ENCODE assay signal across 10 mouse cellular contexts in genomic region chr5:123436780-123437175, GRCm38 (mm10). TPM values are rescaled to one million over a fixed set of nuclear protein-coding genes. Genes with fewer than 3 reads are reported as not detected.
DNase-seq lines count a peak whose midpoint lies in the region; ATAC-seq and TF ChIP-seq lines count a peak whose summit lies in the region.
"Had no signal": no experiment of that assay in that cellular context is flagged by ENCODE, and none has a peak within 500 bp of the region (broad histone marks: within the 10 kb centered on the region; RNA-seq: fewer than 3 reads in every experiment).

No protein-coding gene starts in this region.

- no peak overlapping the region for H3K9ac ChIP-seq in hindbrain, embryonic 14.5 days
- no peak overlapping the region for H3K9ac ChIP-seq in hindbrain, embryonic 16.5 days (ENCODE audit: low read depth, low read length)
- H3K9ac ChIP-seq: limb, embryonic 13.5 days; stomach, embryonic 15.5 days had no signal

- TF ChIP-seq CTCF in G1E (IDR thresholded peaks at IDR 0.05; ENCODE audit: low read depth, low read length) = peak; percentile 2; the same call in 1 of the 2 replicates

- H3K27ac ChIP-seq in hindbrain, embryonic 14.5 days = no peak overlapping the region
- no peak overlapping the region for H3K27ac ChIP-seq in hindbrain, embryonic 16.5 days (ENCODE audit: low read depth, low read length)
- H3K27ac ChIP-seq: limb, embryonic 13.5 days; stomach, embryonic 15.5 days had no signal

- peaks cover 13% of the 10 kb centered on the region for H3K4me1 ChIP-seq in hindbrain, embryonic 14.5 days (replicated peaks; ENCODE audit: control insufficient read depth, insufficient read depth, low read length)
- peaks cover 14% of the 10 kb centered on the region for H3K4me1 ChIP-seq in hindbrain, embryonic 16.5 days (ENCODE audit: control insufficient read depth, insufficient read depth, low read depth, low read length)
- H3K4me1 ChIP-seq in G1E (ENCODE audit: insufficient read depth, low read depth, low read length) = peaks cover 9% of the 10 kb centered on the region

- no peak for ATAC-seq in hindbrain, embryonic 14.5 days (ENCODE audit: low FRiP score)
- no peak for ATAC-seq in hindbrain, embryonic 16.5 days
- no peak for ATAC-seq in G1E (ENCODE audit: extremely low read depth, insufficient number of reproducible peaks, low FRiP score, poor library complexity, severe bottlenecking)

- H3K27me3 ChIP-seq in hindbrain, embryonic 14.5 days (ENCODE audit: control insufficient read depth, insufficient read depth, low read length) = no peaks in the 10 kb centered on the region
- H3K27me3 ChIP-seq in hindbrain, embryonic 16.5 days (replicated peaks; ENCODE audit: control insufficient read depth, insufficient read depth, low read length) = no peaks in the 10 kb centered on the region
- H3K27me3 ChIP-seq in G1E (ENCODE audit: insufficient read depth, low read length) = no peaks in the 10 kb centered on the region
- H3K27me3 ChIP-seq: limb, embryonic 13.5 days; stomach, embryonic 15.5 days had no signal

- no peak overlapping the region for H3K4me3 ChIP-seq in hindbrain, embryonic 14.5 days (replicated peaks; ENCODE audit: low read length)
- H3K4me3 ChIP-seq in hindbrain, embryonic 16.5 days (ENCODE audit: low read length) = no peak overlapping the region
- H3K4me3 ChIP-seq in G1E (ENCODE audit: low read depth, low read length) = no peak overlapping the region
- H3K4me3 ChIP-seq: limb, embryonic 13.5 days; stomach, embryonic 15.5 days had no signal

- 30% methylated on average over 4 of the region's 4 CpGs for WGBS in hindbrain, embryonic 14.5 days
- 28% methylated on average over 4 of the region's 4 CpGs for WGBS in hindbrain, embryonic 16.5 days

- no peak overlapping the region for H3K4me2 ChIP-seq in hindbrain, embryonic 14.5 days (replicated peaks)
- no peak overlapping the region for H3K4me2 ChIP-seq in hindbrain, embryonic 16.5 days (ENCODE audit: low read length)
- H3K4me2 ChIP-seq: limb, embryonic 13.5 days; stomach, embryonic 15.5 days had no signal

- intact Hi-C loops in heart, postnatal 36 days (cut with DNase I) = loop anchor here (1.0 to 5.0 kb wide), 4 partner anchors 59 to 194 kb away; no protein-coding TSS in a partner anchor

- peak; percentile 74 for DNase-seq in hindbrain, embryonic 14.5 days (ENCODE audit: low spot score)
- DNase-seq in G1E (ENCODE audit: low spot score) = peak; percentile 35
- DNase-seq in cerebellum, adult 9-10 months = peak; percentile 80
- DNase-seq in heart, postnatal 36 days = peak; percentile 57 to 59
- DNase-seq in layer of hippocampus, postnatal 10 days (ENCODE audit: low spot score in 2 of 2) = peak; percentile 63 to 73
- peak; percentile 55 to 65 for DNase-seq in natural killer cell, adult 2 months (ENCODE audit: low spot score in 2 of 2)
- no peak for DNase-seq in ovary, adult 18-20 months (ENCODE audit: low spot score)

- H3K9me3 ChIP-seq in hindbrain, embryonic 14.5 days (ENCODE audit: control insufficient read depth, low read length) = no peaks in the 10 kb centered on the region
- H3K9me3 ChIP-seq in hindbrain, embryonic 16.5 days (ENCODE audit: control insufficient read depth, low read length) = no peaks in the 10 kb centered on the region
- H3K9me3 ChIP-seq in G1E (replicated peaks) = no peaks in the 10 kb centered on the region
- H3K9me3 ChIP-seq: limb, embryonic 13.5 days; stomach, embryonic 15.5 days had no signal

- H3K36me3 ChIP-seq in hindbrain, embryonic 14.5 days (replicated peaks; ENCODE audit: control insufficient read depth, insufficient read depth) = peaks cover 8% of the 10 kb centered on the region; the same call in 1 of the 2 replicates
- 0 out of 2 replicates have a peak, but pooled peaks cover 4% of the 10 kb centered on the region for H3K36me3 ChIP-seq in hindbrain, embryonic 16.5 days (ENCODE audit: control insufficient read depth, insufficient read depth, low read length)
- H3K36me3 ChIP-seq in G1E (replicated peaks) = peaks cover 47% of the 10 kb centered on the region

RNA-seq across cellular contexts. Expression of gene Mlxip, which starts 42.2 kb away (rescaled TPM):
- 21.1 and 21.7 TPM in 2 replicates for polyA plus RNA-seq in hindbrain, embryonic 14.5 days (2014; fragmentation: Nextera tagmentation; extraction: Ambion mirVana)
- 15.2 and 20.7 TPM in 2 replicates for polyA plus RNA-seq in hindbrain, embryonic 16.5 days (2015; fragmentation: Nextera tagmentation; extraction: Ambion mirVana)
- total RNA-seq in G1E (2014; fragmentation: Nextera tagmentation) (42.8 and 42.9 TPM in 2 replicates), G1E (2017) (3.9 TPM in 2 replicates)
- 13.2 and 15.8 TPM in 2 replicates for polyA plus RNA-seq in G1E (2012)
- total RNA-seq in heart, postnatal 36 days (2021) = 10 to 100 TPM; 30.4 to 31.8 TPM
- 10 to 100 TPM; 22.3 to 22.7 TPM for total RNA-seq in layer of hippocampus, postnatal 10 days (2021)

RNA-seq across cellular contexts. Expression of gene Lrrc43, which starts 52.3 kb away (rescaled TPM):
- polyA plus RNA-seq in hindbrain, embryonic 14.5 days (2014; fragmentation: Nextera tagmentation; extraction: Ambion mirVana) = 0.43 and 0.89 TPM in 2 replicates
- polyA plus RNA-seq in hindbrain, embryonic 16.5 days (2015; fragmentation: Nextera tagmentation; extraction: Ambion mirVana) = 0.60 and 0.74 TPM in 2 replicates
- not detected in 2 replicates for total RNA-seq in G1E (2014; fragmentation: Nextera tagmentation)
- total RNA-seq in G1E (2017) = not detected in 2 replicates
- not detected in 2 replicates for polyA plus RNA-seq in G1E (2012)
- not detected for total RNA-seq in heart, postnatal 36 days (2021)
- 1 to 10 TPM; 1.7 to 2.2 TPM for total RNA-seq in layer of hippocampus, postnatal 10 days (2021)
- polyA plus RNA-seq: limb, embryonic 13.5 days had no signal

RNA-seq across cellular contexts. Expression of gene Il31, which starts 52.5 kb away (rescaled TPM):
- polyA plus RNA-seq in hindbrain, embryonic 14.5 days (2014; fragmentation: Nextera tagmentation; extraction: Ambion mirVana) = not detected in 2 replicates
- not detected in 2 replicates for polyA plus RNA-seq in hindbrain, embryonic 16.5 days (2015; fragmentation: Nextera tagmentation; extraction: Ambion mirVana)
- not detected in 2 replicates for total RNA-seq in G1E (2014; fragmentation: Nextera tagmentation)
- total RNA-seq in G1E (2017) = not detected in 2 replicates
- polyA plus RNA-seq in G1E (2012) = not detected in 2 replicates
- not detected for total RNA-seq in heart, postnatal 36 days (2021)
- total RNA-seq in layer of hippocampus, postnatal 10 days (2021) = not detected
- polyA plus RNA-seq: limb, embryonic 13.5 days; stomach, embryonic 15.5 days had no signal
